Mouse (Mus musculus) stomach, postnatal 0 days (tissue): ENCODE results near the gene Rxfp3. TPM values are rescaled to one million over a fixed set of nuclear protein-coding genes. Genes with fewer than 3 reads are reported as not detected.

Source experiments
- ATAC-seq: fragments of 200-750 bp; cut with Nextera tagmentation; 2 replicates; pipeline ENCODE4 v1.8.0; 2017; ENCODE audit not compliant: low FRiP score, low TSS enrichment
- DNase-seq: peaks from one replicate; pipeline ENCODE4 v3.0.0-alpha.2; 2016; ENCODE audit warnings: low spot score
- H3K27ac ChIP-seq: fragments of 300-500 bp; sonication (generic); replicated peaks from 2 replicates; pipeline ENCODE4 v1.5.1; 2014; ENCODE audit warnings: mild to moderate bottlenecking, control low read depth
- H3K27me3 ChIP-seq: fragments of 300-500 bp; sonication (generic); 2 replicates; pipeline ENCODE4 v1.6.1; 2014; ENCODE audit warnings: low read length; ENCODE audit not compliant: control insufficient read depth, insufficient read depth
- H3K36me3 ChIP-seq: fragments of 300-500 bp; sonication (generic); 2 replicates; pipeline ENCODE4 v1.6.1; 2014; ENCODE audit warnings: low read length, mixed read lengths; ENCODE audit not compliant: control insufficient read depth, insufficient read depth
- H3K4me1 ChIP-seq: fragments of 300-500 bp; sonication (generic); replicated peaks from 2 replicates; pipeline ENCODE4 v1.6.1; 2014; ENCODE audit warnings: antibody characterized with exemption; ENCODE audit not compliant: control insufficient read depth, insufficient read depth
- H3K4me2 ChIP-seq: fragments of 300-500 bp; sonication (generic); replicated peaks from 2 replicates; pipeline ENCODE4 v1.6.1; 2014; ENCODE audit warnings: low read depth, mild to moderate bottlenecking, control low read depth, moderate library complexity
- H3K4me3 ChIP-seq: fragments of 300-500 bp; sonication (generic); 2 replicates; pipeline ENCODE4 v1.5.1; 2014; ENCODE audit warnings: low read depth, low read length, control low read depth
- H3K9ac ChIP-seq: fragments of 300-500 bp; sonication (generic); 2 replicates; pipeline ENCODE4 v1.6.1; 2014; ENCODE audit warnings: mild to moderate bottlenecking, low read length, control low read depth, mixed read lengths
- H3K9me3 ChIP-seq: fragments of 300-500 bp; sonication (generic); 2 replicates; pipeline ENCODE4 v1.6.1; 2016; ENCODE audit warnings: low read length; ENCODE audit not compliant: control insufficient read depth
- CTCF ChIP-seq: IDR thresholded peaks from 2 replicates; pipeline ENCODE4 v1.5.1; 2016; ENCODE audit warnings: antibody characterized with exemption, low read depth, mild to moderate bottlenecking, moderate library complexity
- EP300 ChIP-seq: optimal IDR thresholded peaks from 2 replicates; pipeline ENCODE3; 2016; ENCODE audit warnings: antibody characterized with exemption
- WGBS: fragments of 180-500 bp; shearing (Covaris S2); extraction: QIAGEN DNeasy Blood & Tissue Kit; methylation state at CpG from one replicate; pipeline ENCODE4 v1.1.7; 2014; 5-methylcytosine and 5-hydroxymethylcytosine counted together
- polyA plus RNA-seq: library from polyadenylated mRNA; unstranded; fragments of >200 nt; fragmentation: Nextera tagmentation; extraction: Ambion mirVana; gene quantifications from 2 replicates; pipeline ENCODE4 v1.2.1, GENCODE M21; 2015

Gene Rxfp3
- 0.02 and 0.04 TPM in 2 replicates for polyA plus RNA-seq

DNA sequence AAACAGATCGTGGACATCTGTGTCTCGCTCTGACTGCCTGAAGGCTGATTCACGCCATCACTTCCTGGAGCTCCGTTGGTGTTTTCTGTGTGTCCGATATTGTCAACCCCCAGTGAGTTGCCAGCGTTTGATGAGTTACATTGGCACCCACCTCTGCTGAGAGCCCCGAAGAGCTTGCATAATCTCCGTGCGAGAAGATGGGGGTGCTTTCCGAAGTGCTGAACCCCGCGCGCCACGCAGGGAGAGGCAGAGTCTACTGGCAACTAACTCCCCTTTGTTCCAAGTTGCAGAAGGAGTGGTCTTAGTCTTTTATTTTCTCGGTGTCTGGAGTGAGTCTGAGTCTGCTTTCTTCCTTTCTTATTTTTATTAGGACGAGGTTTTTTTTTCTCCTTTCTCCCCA is at the start of gene Rxfp3:
Rxfp3 (minus strand) TSS at position 281 of the 400 bp plus-strand sequence.
- peak within 1 kb of the TSS; percentile 54 for H3K4me2 ChIP-seq
- ATAC-seq: no peak
- no peaks in the 10 kb centered on the region for H3K9me3 ChIP-seq
- peak within 1 kb of the TSS; percentile 31 for H3K4me3 ChIP-seq
- 5% methylated on average over 16 of the region's 16 CpGs for WGBS
- peaks cover 26% of the 10 kb centered on the region for H3K27me3 ChIP-seq
- no peak for TF ChIP-seq EP300
- no peak for TF ChIP-seq CTCF
- H3K27ac ChIP-seq: no peak within 1 kb of the TSS
- H3K4me1 ChIP-seq: peaks cover 2% of the 10 kb centered on the region
- no peak within 1 kb of the TSS for H3K9ac ChIP-seq
- peak; percentile 18 for DNase-seq
- no peaks in the 10 kb centered on the region for H3K36me3 ChIP-seq

DNA sequence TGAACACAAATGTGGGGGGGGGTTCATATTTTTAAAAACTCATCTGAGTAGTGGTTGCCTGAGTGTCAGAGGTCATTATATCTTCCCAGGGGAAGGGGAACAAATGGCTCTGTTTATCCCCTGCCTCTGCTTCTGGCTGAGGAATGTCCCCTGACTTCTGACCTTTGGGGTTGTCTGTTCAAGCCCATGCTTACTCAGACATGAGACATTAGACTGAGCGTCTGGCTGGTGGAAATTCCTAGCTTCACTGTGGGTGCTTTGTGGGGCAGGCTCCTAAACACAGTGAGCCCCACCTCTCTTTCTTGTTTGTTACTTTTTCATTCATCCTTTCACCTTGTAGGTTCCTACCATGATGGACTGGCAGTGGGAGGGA is 47.2 kb upstream of the Rxfp3 start:
- 36% methylated on average over 1 of the region's 1 CpGs for WGBS
- no peak overlapping the region for H3K27ac ChIP-seq
- H3K9ac ChIP-seq: no peak overlapping the region
- H3K4me3 ChIP-seq: no peak overlapping the region
- H3K4me1 ChIP-seq: no peaks in the 10 kb centered on the region
- no peak overlapping the region for H3K4me2 ChIP-seq
- H3K27me3 ChIP-seq: no peaks in the 10 kb centered on the region
- no peaks in the 10 kb centered on the region for H3K36me3 ChIP-seq
- no peaks in the 10 kb centered on the region for H3K9me3 ChIP-seq
- no peak for TF ChIP-seq EP300
- no peak for TF ChIP-seq CTCF
- DNase-seq (no peak), ATAC-seq (no peak)

DNA sequence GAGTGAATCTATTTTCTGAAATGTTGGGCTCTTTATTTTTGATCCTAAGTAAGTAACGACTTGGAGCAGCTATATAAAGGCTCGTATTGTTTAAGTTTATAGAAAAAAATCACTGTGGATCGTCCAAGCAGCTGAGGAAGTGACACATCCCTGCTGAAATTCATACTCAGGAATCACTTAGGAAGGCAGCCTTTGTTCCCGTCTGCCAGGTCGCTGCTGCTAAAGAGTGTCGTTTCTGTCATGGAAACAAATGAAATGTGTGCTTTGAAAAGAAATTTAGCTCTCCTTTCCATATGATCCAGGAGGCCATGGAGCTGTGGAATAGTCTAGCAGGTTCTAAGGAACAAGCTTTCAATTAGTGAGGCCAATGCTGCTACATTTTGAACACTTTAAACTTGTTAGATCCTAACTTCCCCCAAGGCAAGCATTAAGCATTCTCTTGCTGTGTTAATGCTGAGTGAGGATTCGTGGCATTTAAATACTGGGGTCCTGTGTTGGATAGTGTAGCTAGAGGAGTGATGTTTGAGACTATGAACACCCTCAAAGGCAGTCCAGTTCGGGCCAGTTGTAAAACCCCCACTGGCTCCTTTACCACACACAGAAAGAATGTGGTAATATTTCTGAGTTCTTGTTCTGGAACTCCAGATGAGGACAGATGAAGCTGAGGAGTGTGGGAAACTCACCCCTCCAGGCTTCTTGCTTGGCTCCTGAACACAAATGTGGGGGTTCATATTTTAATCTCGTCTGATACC is 46.6 kb upstream of the Rxfp3 start:
- H3K4me2 ChIP-seq: no peak overlapping the region
- H3K9ac ChIP-seq: no peak overlapping the region
- no peaks in the 10 kb centered on the region for H3K36me3 ChIP-seq
- no peak for TF ChIP-seq EP300
- no peak for TF ChIP-seq CTCF
- no peaks in the 10 kb centered on the region for H3K4me1 ChIP-seq
- H3K9me3 ChIP-seq: no peaks in the 10 kb centered on the region
- no peak for DNase-seq
- no peak overlapping the region for H3K4me3 ChIP-seq
- 23% methylated on average over 9 of the region's 9 CpGs for WGBS
- H3K27me3 ChIP-seq: no peaks in the 10 kb centered on the region
- 0 out of 2 replicates have a peak overlapping the region, but pooled peaks have one; percentile 1 for H3K27ac ChIP-seq
- no peak for ATAC-seq

DNA sequence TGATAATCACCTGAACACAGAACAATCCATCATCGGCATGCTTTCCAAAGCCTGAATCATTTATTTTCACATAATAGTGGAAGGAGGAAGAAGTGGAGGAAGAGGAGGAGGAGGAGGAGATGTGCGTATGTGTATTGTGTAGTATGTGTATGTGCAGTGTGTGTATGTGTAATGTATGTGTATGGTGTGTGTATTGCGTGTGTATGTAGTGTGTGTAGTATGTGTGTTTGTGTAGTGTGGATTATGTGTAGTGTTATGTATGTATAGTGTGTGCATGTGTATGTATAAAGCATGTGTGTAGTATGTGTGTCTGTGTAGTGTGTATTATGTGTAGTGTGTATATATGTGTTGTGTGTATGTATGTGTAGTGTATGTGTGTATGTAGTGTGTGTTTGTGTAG is 45.9 kb upstream of the Rxfp3 start:
- no peaks in the 10 kb centered on the region for H3K9me3 ChIP-seq
- TF ChIP-seq EP300 (no peak), CTCF (no peak)
- no peaks in the 10 kb centered on the region for H3K4me1 ChIP-seq
- H3K4me3 ChIP-seq: no peak overlapping the region
- ATAC-seq: no peak
- no peak overlapping the region for H3K4me2 ChIP-seq
- no peak overlapping the region for H3K27ac ChIP-seq
- no peaks in the 10 kb centered on the region for H3K27me3 ChIP-seq
- 90% methylated on average over 3 of the region's 3 CpGs for WGBS
- no peaks in the 10 kb centered on the region for H3K36me3 ChIP-seq
- no peak overlapping the region for H3K9ac ChIP-seq
- no peak for DNase-seq

DNA sequence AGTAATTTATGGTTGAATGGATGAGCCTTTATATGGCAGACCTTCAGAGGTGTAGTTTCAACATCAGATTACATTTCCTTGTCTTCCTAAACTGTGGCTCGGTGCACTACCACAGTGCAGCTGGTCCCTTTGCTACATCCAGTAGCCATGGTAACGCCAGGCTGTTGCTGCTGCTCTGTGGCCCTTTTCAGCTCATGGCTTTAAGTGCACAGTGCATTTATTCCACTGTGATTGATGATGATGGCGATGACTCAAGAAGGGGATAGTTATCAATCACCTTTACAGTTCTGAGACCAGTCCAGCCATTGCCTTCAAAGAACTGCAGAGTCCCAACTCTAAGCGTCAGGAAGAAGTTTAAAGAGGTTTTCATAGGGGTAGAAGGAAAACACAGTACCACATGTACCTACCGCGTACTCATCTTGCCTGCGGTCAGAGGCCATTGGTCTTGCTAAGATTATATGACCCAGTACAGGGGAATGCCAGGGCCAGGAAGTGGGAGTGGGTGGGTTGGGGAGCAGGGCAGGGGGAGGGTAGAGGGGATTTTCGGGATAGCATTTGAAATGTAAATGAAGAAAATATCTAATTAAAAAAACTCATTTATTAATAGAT is 45.3 kb upstream of the Rxfp3 start:
- H3K9me3 ChIP-seq: no peaks in the 10 kb centered on the region

DNA sequence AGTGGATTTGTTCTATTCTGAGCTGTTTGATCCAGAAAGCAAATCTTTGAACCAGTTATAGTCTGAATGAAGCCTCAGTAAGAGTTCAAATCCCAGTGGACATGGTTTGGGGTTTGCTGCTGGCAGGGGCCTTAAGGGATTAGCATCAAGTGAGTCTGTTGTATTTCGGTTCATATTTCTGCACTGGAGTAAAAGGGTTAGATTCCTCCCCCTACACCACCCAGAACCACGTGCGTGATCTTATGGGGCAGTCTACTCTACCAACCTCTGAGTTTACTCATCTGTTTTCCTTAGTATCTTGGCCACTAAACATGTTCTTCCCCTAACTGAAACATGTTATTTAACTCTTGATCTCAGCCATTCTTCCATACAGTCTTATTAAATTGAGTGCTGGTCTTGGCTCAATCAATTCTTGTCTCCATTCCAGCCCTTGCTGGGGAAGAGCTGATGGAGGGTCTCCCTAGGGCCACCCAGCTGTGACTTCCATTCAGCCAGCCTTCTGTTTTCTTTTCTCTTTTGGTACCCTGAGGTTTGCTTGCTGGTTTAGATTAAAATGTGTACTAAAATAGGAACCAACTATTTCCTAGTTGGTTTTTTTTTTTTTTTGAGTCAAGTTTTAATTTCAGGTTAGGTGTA is 38.1 kb upstream of the Rxfp3 start:
- Histone ChIP-seq H3K4me1 (no peaks in the 10 kb centered on the region), H3K36me3 (no peaks in the 10 kb centered on the region), H3K27ac (no peak overlapping the region), H3K27me3 (no peaks in the 10 kb centered on the region), H3K4me3 (no peak overlapping the region), H3K9me3 (no peaks in the 10 kb centered on the region), H3K9ac (no peak overlapping the region), H3K4me2 (no peak overlapping the region)
- TF ChIP-seq CTCF (no peak), EP300 (no peak)
- ATAC-seq: no peak
- DNase-seq: no peak
- WGBS: 70% methylated on average over 3 of the region's 3 CpGs

More for the DNA sequence above, 45.3 kb upstream of the Rxfp3 start:
- Histone ChIP-seq H3K36me3 (no peaks in the 10 kb centered on the region), H3K27me3 (no peaks in the 10 kb centered on the region), H3K4me3 (no peak overlapping the region), H3K27ac (no peak overlapping the region), H3K4me2 (no peak overlapping the region), H3K9ac (no peak overlapping the region), H3K4me1 (no peaks in the 10 kb centered on the region)
- ATAC-seq: no peak
- WGBS: 56% methylated on average over 8 of the region's 8 CpGs
- no peak for DNase-seq
- TF ChIP-seq EP300 (no peak), CTCF (no peak)
